Mouse (Mus musculus) thymus, postnatal 10 days (tissue): ENCODE data around the gene Olig3.

ENCODE experiments used
- DNase-seq, 2 experiments: peaks; one replicate each; pipeline ENCODE4 v3.0.0; 2021; ENCODE audit warnings: low spot score in 2 of 2

Olig3 gene

GRCm38 (mm10) chr10:19356071-19356583, at the start of gene Olig3:
Gene Olig3, plus strand, starts transcription at chr10:19356533.
- DNase-seq: peak; percentile 40 to 47

GRCm38 (mm10) chr10:19309681-19310395, 46.5 kb upstream of the Olig3 start:
- no peak for DNase-seq

- no peak for DNase-seq
These were observed 45.9 kb upstream of the Olig3 start for GRCm38 (mm10) chr10:19310471-19310870.

- DNase-seq: no peak
These were observed 38.1 kb upstream of the Olig3 start for GRCm38 (mm10) chr10:19317962-19318812.

GRCm38 (mm10) chr10:19321781-19322180, 34.6 kb upstream of the Olig3 start:
- DNase-seq: peak; percentile 73 to 80

- no peak for DNase-seq
These were observed 27.0 kb upstream of the Olig3 start for GRCm38 (mm10) chr10:19329191-19329777.

GRCm38 (mm10) chr10:19333425-19333824, 22.9 kb upstream of the Olig3 start:
- DNase-seq: peak; percentile 39 to 44

GRCm38 (mm10) chr10:19338695-19339630, 17.4 kb upstream of the Olig3 start:
- DNase-seq: no peak

GRCm38 (mm10) chr10:19344039-19344438, 12.3 kb upstream of the Olig3 start:
- no peak for DNase-seq

- no peak for DNase-seq
These were observed 7.0 kb upstream of the Olig3 start for GRCm38 (mm10) chr10:19349326-19349725.

GRCm38 (mm10) chr10:19352006-19352877, 4.1 kb upstream of the Olig3 start:
- DNase-seq: no peak

- no peak for DNase-seq
These were observed 3.4 kb upstream of the Olig3 start for GRCm38 (mm10) chr10:19352878-19353301.

GRCm38 (mm10) chr10:19353631-19354030, 2.7 kb upstream of the Olig3 start:
- no peak for DNase-seq

- no peak for DNase-seq
These were observed 2.2 kb upstream of the Olig3 start for GRCm38 (mm10) chr10:19354146-19354545.

- no peak for DNase-seq
These were observed 1.3 kb upstream of the Olig3 start for GRCm38 (mm10) chr10:19355076-19355475.

- no peak for DNase-seq
These were observed 648 bp downstream of the Olig3 start for GRCm38 (mm10) chr10:19356720-19357641.

GRCm38 (mm10) chr10:19357848-19358247, 1.5 kb downstream of the Olig3 start:
- DNase-seq: no peak

- no peak for DNase-seq
These were observed 4.3 kb downstream of the Olig3 start for GRCm38 (mm10) chr10:19360446-19361300.
